Mouse (Mus musculus) spleen, adult 18-20 months (tissue): ENCODE measurements around the gene Lst1.

ENCODE experiments used
- DNase-seq, 2 experiments: peaks; one replicate each; pipeline ENCODE4 v3.0.0; 2022; ENCODE audit warnings: mixed read lengths in 2 of 2

Gene Lst1

GRCm38 (mm10) chr17:35156461-35157200 is 31.6 kb downstream of the Lst1 start:
- DNase-seq: no peak

- no peak for DNase-seq
Measured at GRCm38 (mm10) chr17:35155451-35155850, 32.8 kb downstream of the Lst1 start.

GRCm38 (mm10) chr17:35154616-35155015 is 33.6 kb downstream of the Lst1 start:
- no peak for DNase-seq

GRCm38 (mm10) chr17:35153931-35154330 is 34.3 kb downstream of the Lst1 start:
- no peak for DNase-seq

- DNase-seq: no peak
Measured at GRCm38 (mm10) chr17:35153077-35153476, 35.2 kb downstream of the Lst1 start.

GRCm38 (mm10) chr17:35152121-35152520 is 36.1 kb downstream of the Lst1 start:
- no peak for DNase-seq

GRCm38 (mm10) chr17:35147922-35148639 is 40.2 kb downstream of the Lst1 start:
- no peak for DNase-seq

- no peak for DNase-seq
Measured at GRCm38 (mm10) chr17:35147348-35147747, 40.9 kb downstream of the Lst1 start.

GRCm38 (mm10) chr17:35146139-35146538 is 42.1 kb downstream of the Lst1 start:
- no peak for DNase-seq

GRCm38 (mm10) chr17:35141971-35142370 is 46.3 kb downstream of the Lst1 start:
- DNase-seq: no peak

- DNase-seq: no peak
Measured at GRCm38 (mm10) chr17:35140490-35140996, 47.7 kb downstream of the Lst1 start.

GRCm38 (mm10) chr17:35139269-35139668 is 49.0 kb downstream of the Lst1 start:
- no peak for DNase-seq

- no peak for DNase-seq
Measured at GRCm38 (mm10) chr17:35135591-35136320, 52.5 kb downstream of the Lst1 start.
